Mouse (Mus musculus): ENCODE measurements around the gene Ifi202b. TPM values are rescaled to one million over a fixed set of nuclear protein-coding genes. Genes with fewer than 3 reads are reported as not detected.
"Not testable (repeated sequence)": the region's sequence is repeated elsewhere in the genome, so short reads cannot be mapped to it uniquely, and the experiment has no call there.

Ifi202b gene
- not detected in 2 replicates for polyA plus RNA-seq (2015; fragmentation: Nextera tagmentation; extraction: Ambion mirVana)

- not testable (repeated sequence) for H3K9ac ChIP-seq (ENCODE audit: low read depth, low read length); ATAC-seq (replicated peaks; ENCODE audit: low FRiP score, low read depth); H3K27ac ChIP-seq; H3K9me3 ChIP-seq (replicated peaks; ENCODE audit: low read length); H3K27me3 ChIP-seq (ENCODE audit: insufficient read depth, low read length); H3K4me1 ChIP-seq (replicated peaks; ENCODE audit: insufficient read depth, low read length); DNase-seq (ENCODE audit: low spot score); H3K4me3 ChIP-seq (replicated peaks; ENCODE audit: low read depth, low read length); H3K4me2 ChIP-seq (ENCODE audit: low read length); H3K36me3 ChIP-seq (ENCODE audit: insufficient read depth, low read length)
- 79% methylated on average over 6 of the region's 6 CpGs for WGBS
Observed at GRCm38 (mm10) chr1:173982694-173983305, at the start of gene Ifi202b. Gene Ifi202b (minus strand): TSS chr1:173982744.

- no peaks in the 10 kb centered on the region for H3K9me3 ChIP-seq (replicated peaks; ENCODE audit: low read length)
- ATAC-seq (replicated peaks; ENCODE audit: low FRiP score, low read depth) (no peak), DNase-seq (ENCODE audit: low spot score) (no peak)
- no peaks in the 10 kb centered on the region for H3K4me1 ChIP-seq (replicated peaks; ENCODE audit: insufficient read depth, low read length)
- no peak within 1 kb of the TSS for H3K9ac ChIP-seq (ENCODE audit: low read depth, low read length)
- no peak within 1 kb of the TSS for H3K4me3 ChIP-seq (replicated peaks; ENCODE audit: low read depth, low read length)
- no peaks in the 10 kb centered on the region for H3K36me3 ChIP-seq (ENCODE audit: insufficient read depth, low read length)
- H3K4me2 ChIP-seq (ENCODE audit: low read length), result no peak within 1 kb of the TSS
- no peak within 1 kb of the TSS for H3K27ac ChIP-seq
- H3K27me3 ChIP-seq (ENCODE audit: insufficient read depth, low read length), result no peaks in the 10 kb centered on the region
- WGBS, result 43% methylated on average over 1 of the region's 1 CpGs
- no peak for TF ChIP-seq CTCF (IDR thresholded peaks at IDR 0.05; ENCODE audit: low read depth)
Observed at GRCm38 (mm10) chr1:174031698-174032097, 49.2 kb upstream of the Ifi202b start, which contains the start of gene Ifi205. Gene Ifi205 (minus strand): TSS chr1:174031810.

- H3K9ac ChIP-seq (ENCODE audit: low read depth, low read length); DNase-seq (ENCODE audit: low spot score); H3K4me3 ChIP-seq (replicated peaks; ENCODE audit: low read depth, low read length); ATAC-seq (replicated peaks; ENCODE audit: low FRiP score, low read depth); H3K27ac ChIP-seq; H3K4me2 ChIP-seq (ENCODE audit: low read length); H3K4me1 ChIP-seq (replicated peaks; ENCODE audit: insufficient read depth, low read length); H3K36me3 ChIP-seq (ENCODE audit: insufficient read depth, low read length); H3K27me3 ChIP-seq (ENCODE audit: insufficient read depth, low read length); H3K9me3 ChIP-seq (replicated peaks; ENCODE audit: low read length): not testable (repeated sequence)
Observed at GRCm38 (mm10) chr1:174007050-174007449, 24.5 kb upstream of the Ifi202b start.

- WGBS, result 61% methylated on average over 1 of the region's 3 CpGs
- not testable (repeated sequence) for H3K9me3 ChIP-seq (replicated peaks; ENCODE audit: low read length); ATAC-seq (replicated peaks; ENCODE audit: low FRiP score, low read depth); H3K27me3 ChIP-seq (ENCODE audit: insufficient read depth, low read length); DNase-seq (ENCODE audit: low spot score); H3K4me3 ChIP-seq (replicated peaks; ENCODE audit: low read depth, low read length); H3K4me2 ChIP-seq (ENCODE audit: low read length); H3K27ac ChIP-seq; H3K9ac ChIP-seq (ENCODE audit: low read depth, low read length); H3K4me1 ChIP-seq (replicated peaks; ENCODE audit: insufficient read depth, low read length); H3K36me3 ChIP-seq (ENCODE audit: insufficient read depth, low read length)
Observed at GRCm38 (mm10) chr1:174004352-174005109, 22.0 kb upstream of the Ifi202b start.

GRCm38 (mm10) chr1:173995003-173995402, 12.5 kb upstream of the Ifi202b start:
- H3K9me3 ChIP-seq (replicated peaks; ENCODE audit: low read length), result no peaks in the 10 kb centered on the region
- no peak overlapping the region for H3K27ac ChIP-seq
- no peaks in the 10 kb centered on the region for H3K4me1 ChIP-seq (replicated peaks; ENCODE audit: insufficient read depth, low read length)
- ATAC-seq (replicated peaks; ENCODE audit: low FRiP score, low read depth) (no peak), DNase-seq (ENCODE audit: low spot score) (no peak)
- H3K36me3 ChIP-seq (ENCODE audit: insufficient read depth, low read length), result no peaks in the 10 kb centered on the region
- no peak overlapping the region for H3K9ac ChIP-seq (ENCODE audit: low read depth, low read length)
- H3K4me3 ChIP-seq (replicated peaks; ENCODE audit: low read depth, low read length), result no peak overlapping the region
- WGBS, result 82% methylated on average over 4 of the region's 4 CpGs
- no peaks in the 10 kb centered on the region for H3K27me3 ChIP-seq (ENCODE audit: insufficient read depth, low read length)
- no peak for TF ChIP-seq CTCF (IDR thresholded peaks at IDR 0.05; ENCODE audit: low read depth)
- no peak overlapping the region for H3K4me2 ChIP-seq (ENCODE audit: low read length)

GRCm38 (mm10) chr1:173981038-173981437, 1.5 kb downstream of the Ifi202b start:
- not testable (repeated sequence) for DNase-seq (ENCODE audit: low spot score); H3K27me3 ChIP-seq (ENCODE audit: insufficient read depth, low read length); H3K4me3 ChIP-seq (replicated peaks; ENCODE audit: low read depth, low read length); H3K9ac ChIP-seq (ENCODE audit: low read depth, low read length); H3K4me2 ChIP-seq (ENCODE audit: low read length); H3K4me1 ChIP-seq (replicated peaks; ENCODE audit: insufficient read depth, low read length); H3K9me3 ChIP-seq (replicated peaks; ENCODE audit: low read length); H3K27ac ChIP-seq; H3K36me3 ChIP-seq (ENCODE audit: insufficient read depth, low read length); ATAC-seq (replicated peaks; ENCODE audit: low FRiP score, low read depth)
- 53% methylated on average over 3 of the region's 3 CpGs for WGBS

Data from kidney, postnatal 0 days (tissue).